Mouse (Mus musculus): Measurements from ENCODE around the gene Atp8a2. TPM values are rescaled to one million over a fixed set of nuclear protein-coding genes. Genes with fewer than 3 reads are reported as not detected.

Gene Atp8a2
- polyA plus RNA-seq, 1 experiment from 2014 or later = 2.5 TPM

DNA sequence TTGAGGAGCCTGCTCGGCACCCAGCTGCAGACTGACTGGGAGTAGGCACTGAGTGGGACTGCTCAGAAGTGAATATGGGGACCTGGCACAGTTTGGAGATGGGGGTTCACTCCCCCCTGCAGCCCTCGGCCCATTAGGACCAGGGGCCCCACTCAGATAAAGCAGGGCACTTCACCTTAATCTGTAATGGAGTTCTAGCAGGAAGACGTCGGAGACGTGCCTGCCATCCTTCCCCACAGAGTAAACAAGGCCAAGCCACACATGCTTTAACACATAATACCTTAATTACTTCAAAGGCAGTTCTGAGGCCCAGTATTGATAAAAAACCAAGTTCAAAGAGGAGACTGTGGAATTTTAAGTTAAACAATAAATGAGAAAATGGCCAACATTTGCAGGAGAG, 510.8 kb downstream of the Atp8a2 start:
- Histone ChIP-seq H3K4me3 (no peak overlapping the region), H3K27ac (replicated peaks) (no peak overlapping the region), H3K9me3 (replicated peaks) (no peaks in the 10 kb centered on the region), H3K27me3 (ENCODE audit: low read depth, poor library complexity, severe bottlenecking) (no peaks in the 10 kb centered on the region; the same call in 1 of the 2 replicates), H3K36me3 (no peaks in the 10 kb centered on the region), H3K4me1 (peaks cover 6% of the 10 kb centered on the region)
- 76% methylated on average over 5 of the region's 5 CpGs for WGBS
- no peak for DNase-seq (ENCODE audit: low spot score)

DNA sequence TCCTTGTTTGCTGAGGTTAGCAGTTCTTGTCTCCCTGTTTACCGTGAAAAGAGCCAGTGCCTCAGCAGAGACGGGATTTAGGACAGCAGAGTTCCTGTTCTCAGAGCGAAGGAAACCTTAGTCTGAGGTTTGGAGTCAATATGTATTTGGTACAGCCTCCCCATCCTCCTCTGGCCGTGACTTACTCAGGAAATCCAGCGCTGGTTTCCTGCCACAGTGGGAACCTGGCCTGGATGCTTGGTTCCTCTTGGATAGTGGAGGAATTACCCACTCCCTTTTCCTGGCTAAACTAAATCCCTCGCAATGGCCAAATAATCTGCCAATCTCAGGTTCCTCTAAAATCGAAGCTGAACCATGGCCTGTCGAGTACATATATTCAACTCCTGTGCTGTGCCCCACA, 511.6 kb downstream of the Atp8a2 start:
- Histone ChIP-seq H3K4me1 (peaks cover 6% of the 10 kb centered on the region), H3K36me3 (no peaks in the 10 kb centered on the region), H3K27me3 (ENCODE audit: low read depth, poor library complexity, severe bottlenecking) (no peaks in the 10 kb centered on the region; the same call in 1 of the 2 replicates), H3K9me3 (replicated peaks) (no peaks in the 10 kb centered on the region), H3K27ac (replicated peaks) (no peak overlapping the region), H3K4me3 (no peak overlapping the region)
- 74% methylated on average over 8 of the region's 8 CpGs for WGBS
- DNase-seq (ENCODE audit: low spot score) = no peak

DNA sequence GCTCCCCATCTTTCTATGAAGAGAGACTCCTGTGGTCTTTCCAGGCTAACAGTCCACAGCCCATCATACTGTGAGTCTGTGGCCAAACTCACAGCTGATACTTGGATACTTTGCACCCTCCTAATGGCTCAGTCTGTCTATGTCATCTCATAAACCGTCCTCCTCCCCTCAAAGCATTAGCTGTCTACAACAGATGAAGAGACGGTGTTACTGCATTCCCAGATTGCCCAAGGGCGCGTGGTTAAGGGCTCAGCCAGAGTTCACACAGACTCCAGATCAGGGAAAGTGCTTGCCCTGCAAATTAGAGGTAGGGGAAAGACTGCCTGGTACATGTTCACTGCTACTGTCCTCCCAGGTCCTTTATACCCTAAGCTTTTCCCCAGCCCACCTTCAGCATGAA, 515.1 kb downstream of the Atp8a2 start:
- Histone ChIP-seq H3K4me1 (peaks cover 6% of the 10 kb centered on the region), H3K27me3 (ENCODE audit: low read depth, poor library complexity, severe bottlenecking) (no peaks in the 10 kb centered on the region; the same call in 1 of the 2 replicates), H3K36me3 (no peaks in the 10 kb centered on the region), H3K4me3 (no peak overlapping the region), H3K27ac (replicated peaks) (no peak overlapping the region), H3K9me3 (replicated peaks) (no peaks in the 10 kb centered on the region)
- no peak for DNase-seq (ENCODE audit: low spot score)
- WGBS = 76% methylated on average over 4 of the region's 4 CpGs

GRCm38 (mm10) chr14:59677598-59678003, 519.4 kb downstream of the Atp8a2 start:
- no peaks in the 10 kb centered on the region for H3K4me1 ChIP-seq
- H3K36me3 ChIP-seq = no peaks in the 10 kb centered on the region
- no peaks in the 10 kb centered on the region for H3K9me3 ChIP-seq (replicated peaks)
- no peak overlapping the region for H3K4me3 ChIP-seq
- no peak for DNase-seq (ENCODE audit: low spot score)
- WGBS = 71% methylated on average over 7 of the region's 7 CpGs
- no peaks in the 10 kb centered on the region for H3K27me3 ChIP-seq (ENCODE audit: low read depth, poor library complexity, severe bottlenecking)
- H3K27ac ChIP-seq (replicated peaks) = 0 out of 2 replicates have a peak overlapping the region, but pooled peaks have one; percentile 3

DNA sequence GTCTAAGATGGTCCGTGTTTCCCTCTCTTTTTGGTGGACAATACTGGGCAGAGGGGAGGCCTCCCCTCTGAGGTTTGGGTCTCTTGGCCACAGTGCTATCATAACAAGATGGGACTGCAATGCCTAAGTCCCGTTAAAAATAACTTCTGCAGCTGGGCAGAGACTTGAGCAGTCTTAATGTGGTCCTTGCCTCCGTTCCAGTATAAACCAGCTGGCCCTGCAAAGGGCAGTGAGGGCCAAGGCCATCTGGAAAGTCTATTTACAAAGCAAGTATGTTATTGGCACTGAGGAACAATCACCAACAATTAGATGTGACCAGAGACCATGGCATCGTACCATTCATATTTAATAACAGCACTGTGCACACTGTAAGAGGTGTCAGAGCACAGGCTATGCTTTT, 521.6 kb downstream of the Atp8a2 start:
- H3K9me3 ChIP-seq (replicated peaks) = no peaks in the 10 kb centered on the region
- H3K4me3 ChIP-seq = no peak overlapping the region
- no peaks in the 10 kb centered on the region for H3K4me1 ChIP-seq
- WGBS = 81% methylated on average over 4 of the region's 4 CpGs
- DNase-seq (ENCODE audit: low spot score) = no peak
- no peak overlapping the region for H3K27ac ChIP-seq (replicated peaks)
- no peaks in the 10 kb centered on the region for H3K27me3 ChIP-seq (ENCODE audit: low read depth, poor library complexity, severe bottlenecking)
- no peaks in the 10 kb centered on the region for H3K36me3 ChIP-seq

DNA sequence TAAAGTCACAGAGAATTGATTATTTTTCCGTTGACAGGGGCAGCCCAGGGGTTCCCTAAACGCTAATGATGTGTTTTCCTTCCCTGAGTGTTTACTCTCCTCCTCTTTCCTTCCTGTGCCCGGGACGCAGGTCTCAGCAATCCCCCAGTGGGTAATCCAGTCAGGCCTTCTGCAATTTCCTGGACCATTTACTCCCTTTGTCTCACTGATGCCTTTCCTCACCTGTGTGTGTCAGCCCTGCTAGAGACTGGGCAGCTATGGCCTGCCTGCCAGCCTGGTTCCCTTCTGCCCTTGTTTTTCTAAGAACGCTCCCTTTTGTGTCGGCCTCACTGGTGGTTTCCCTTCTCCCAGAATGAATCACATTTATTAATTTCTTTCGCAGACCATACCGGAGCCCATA, 522.4 kb downstream of the Atp8a2 start:
- no peak overlapping the region for H3K27ac ChIP-seq (replicated peaks)
- 60% methylated on average over 8 of the region's 8 CpGs for WGBS

GRCm38 (mm10) chr14:59672893-59673515, 524.0 kb downstream of the Atp8a2 start:
- H3K4me1 ChIP-seq = no peaks in the 10 kb centered on the region
- H3K4me3 ChIP-seq = no peak overlapping the region
- no peaks in the 10 kb centered on the region for H3K36me3 ChIP-seq
- H3K27me3 ChIP-seq (ENCODE audit: low read depth, poor library complexity, severe bottlenecking) = no peaks in the 10 kb centered on the region
- no peak for DNase-seq (ENCODE audit: low spot score)
- WGBS = 85% methylated on average over 6 of the region's 6 CpGs
- no peaks in the 10 kb centered on the region for H3K9me3 ChIP-seq (replicated peaks)
- H3K27ac ChIP-seq (replicated peaks) = no peak overlapping the region

More for the DNA sequence above, 522.4 kb downstream of the Atp8a2 start:
- no peak overlapping the region for H3K4me3 ChIP-seq
- no peaks in the 10 kb centered on the region for H3K36me3 ChIP-seq
- no peaks in the 10 kb centered on the region for H3K9me3 ChIP-seq (replicated peaks)
- no peaks in the 10 kb centered on the region for H3K27me3 ChIP-seq (ENCODE audit: low read depth, poor library complexity, severe bottlenecking)
- no peak for DNase-seq (ENCODE audit: low spot score)
- H3K4me1 ChIP-seq = no peaks in the 10 kb centered on the region

DNA sequence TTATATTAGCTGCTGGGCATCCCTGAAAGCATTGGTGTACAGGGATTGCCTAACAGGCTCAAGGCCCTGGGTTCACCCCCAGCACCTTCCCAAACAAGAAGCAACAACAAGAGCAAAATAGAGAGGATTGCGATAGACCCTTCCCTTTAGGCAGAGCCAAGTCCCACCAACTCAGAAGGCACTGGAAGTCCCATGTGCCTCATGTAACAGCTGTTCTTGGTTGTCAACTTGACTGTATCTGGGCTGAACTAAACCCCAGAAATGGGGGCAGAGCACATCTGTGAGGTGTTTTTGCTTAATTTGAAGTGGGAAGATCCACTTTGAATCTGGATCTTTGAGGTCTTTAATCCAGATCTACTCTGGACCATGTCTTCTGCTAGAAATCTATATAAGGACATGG, 539.9 kb downstream of the Atp8a2 start:
- no peak overlapping the region for H3K4me3 ChIP-seq
- no peak for DNase-seq (ENCODE audit: low spot score)
- no peaks in the 10 kb centered on the region for H3K36me3 ChIP-seq
- H3K27ac ChIP-seq (replicated peaks) = no peak overlapping the region
- H3K27me3 ChIP-seq (ENCODE audit: low read depth, poor library complexity, severe bottlenecking) = no peaks in the 10 kb centered on the region
- H3K4me1 ChIP-seq = no peaks in the 10 kb centered on the region
- 93% methylated on average over 1 of the region's 1 CpGs for WGBS
- H3K9me3 ChIP-seq (replicated peaks) = no peaks in the 10 kb centered on the region

GRCm38 (mm10) chr14:59656591-59656990, 540.4 kb downstream of the Atp8a2 start:
- Histone ChIP-seq H3K9me3 (replicated peaks) (no peaks in the 10 kb centered on the region), H3K36me3 (no peaks in the 10 kb centered on the region), H3K4me1 (no peaks in the 10 kb centered on the region), H3K27ac (replicated peaks) (no peak overlapping the region), H3K27me3 (ENCODE audit: low read depth, poor library complexity, severe bottlenecking) (no peaks in the 10 kb centered on the region), H3K4me3 (no peak overlapping the region)
- 83% methylated on average over 6 of the region's 6 CpGs for WGBS
- DNase-seq (ENCODE audit: low spot score) = no peak

DNA sequence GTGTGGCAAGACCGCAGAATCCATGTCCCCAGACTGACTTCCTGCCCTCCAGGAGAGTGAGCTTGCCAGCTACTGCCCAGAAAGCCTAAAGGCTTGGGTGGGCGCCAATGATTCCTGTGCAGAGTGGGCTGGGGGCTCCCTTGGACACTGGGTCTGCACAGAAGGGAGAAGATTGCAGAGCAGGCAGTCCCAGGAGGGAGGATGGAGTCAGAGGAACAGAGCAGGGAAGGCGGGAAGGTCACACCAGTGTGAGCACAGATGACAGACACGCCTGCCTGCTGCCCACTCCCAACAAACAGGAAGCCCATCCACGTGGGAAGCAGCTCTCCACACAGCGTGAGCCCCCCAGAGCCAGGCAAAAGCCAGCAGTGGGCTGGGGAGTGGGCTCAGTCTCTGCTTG, 547.6 kb downstream of the Atp8a2 start:
- Histone ChIP-seq H3K27ac (replicated peaks) (peak overlapping the region; percentile 42; the same call in 1 of the 2 replicates), H3K9me3 (replicated peaks) (no peaks in the 10 kb centered on the region), H3K27me3 (ENCODE audit: low read depth, poor library complexity, severe bottlenecking) (no peaks in the 10 kb centered on the region), H3K4me3 (no peak overlapping the region), H3K36me3 (no peaks in the 10 kb centered on the region), H3K4me1 (no peaks in the 10 kb centered on the region)
- DNase-seq (ENCODE audit: low spot score) = no peak
- 75% methylated on average over 6 of the region's 6 CpGs for WGBS

GRCm38 (mm10) chr14:59648611-59649010, 548.4 kb downstream of the Atp8a2 start:
- no peaks in the 10 kb centered on the region for H3K36me3 ChIP-seq
- no peak overlapping the region for H3K4me3 ChIP-seq
- no peaks in the 10 kb centered on the region for H3K9me3 ChIP-seq (replicated peaks)
- DNase-seq (ENCODE audit: low spot score) = no peak
- no peak overlapping the region for H3K27ac ChIP-seq (replicated peaks)
- 82% methylated on average over 10 of the region's 10 CpGs for WGBS
- H3K27me3 ChIP-seq (ENCODE audit: low read depth, poor library complexity, severe bottlenecking) = no peaks in the 10 kb centered on the region
- no peaks in the 10 kb centered on the region for H3K4me1 ChIP-seq

DNA sequence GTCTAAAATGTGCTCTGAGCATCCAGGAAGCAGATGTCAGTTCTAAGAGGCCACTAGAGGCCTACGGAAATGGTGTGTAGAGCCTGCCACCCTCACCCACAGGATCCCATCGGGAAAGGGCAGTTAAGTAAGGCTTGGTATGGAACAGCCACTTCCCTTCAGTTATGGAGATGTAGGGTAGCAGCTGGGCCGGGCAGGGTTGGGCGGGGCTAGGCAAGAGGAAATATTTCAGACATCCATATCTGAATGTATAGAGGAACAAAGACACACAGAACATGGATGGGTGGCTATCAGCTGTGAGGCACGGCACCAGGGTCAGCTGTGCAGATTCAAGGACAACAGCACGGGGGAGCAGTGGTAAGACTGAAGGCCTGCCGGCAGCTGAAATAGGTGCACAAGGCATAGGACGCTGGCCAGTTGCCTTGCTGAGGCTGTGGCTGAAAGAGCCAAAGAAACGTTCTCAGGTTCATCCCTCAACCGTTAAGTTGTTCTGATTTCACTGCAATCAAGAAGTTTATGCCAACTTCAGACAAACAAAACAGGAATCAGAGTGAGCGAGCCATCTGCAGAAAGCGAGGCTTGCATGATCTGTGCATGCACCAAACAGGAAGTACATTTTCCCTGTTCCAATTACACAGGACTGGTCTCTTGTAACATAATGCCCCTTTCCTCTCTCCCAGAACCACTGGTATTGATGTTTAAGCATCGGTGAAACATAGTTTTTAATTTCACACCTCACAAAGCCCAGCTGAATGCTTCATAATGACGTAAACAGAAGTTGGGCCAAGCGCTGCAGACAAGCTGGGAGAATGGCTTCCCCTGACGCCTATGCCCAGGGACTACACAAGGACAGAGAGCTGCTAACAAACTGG, 549.9 kb downstream of the Atp8a2 start:
- peaks cover 5% of the 10 kb centered on the region; the same call in 1 of the 2 replicates for H3K4me1 ChIP-seq

GRCm38 (mm10) chr14:59644896-59645295, 552.1 kb downstream of the Atp8a2 start:
- Histone ChIP-seq H3K4me3 (no peak overlapping the region), H3K27ac (replicated peaks) (no peak overlapping the region), H3K36me3 (no peaks in the 10 kb centered on the region), H3K4me1 (peaks cover 9% of the 10 kb centered on the region), H3K27me3 (ENCODE audit: low read depth, poor library complexity, severe bottlenecking) (no peaks in the 10 kb centered on the region), H3K9me3 (replicated peaks) (no peaks in the 10 kb centered on the region)
- no peak for DNase-seq (ENCODE audit: low spot score)
- WGBS = 75% methylated on average over 3 of the region's 3 CpGs

More for the DNA sequence above, 549.9 kb downstream of the Atp8a2 start:
- DNase-seq (ENCODE audit: low spot score) = no peak
- Histone ChIP-seq H3K27ac (replicated peaks) (no peak overlapping the region), H3K27me3 (ENCODE audit: low read depth, poor library complexity, severe bottlenecking) (no peaks in the 10 kb centered on the region), H3K9me3 (replicated peaks) (no peaks in the 10 kb centered on the region), H3K36me3 (no peaks in the 10 kb centered on the region), H3K4me3 (no peak overlapping the region)
- WGBS = 82% methylated on average over 16 of the region's 16 CpGs
